Mouse (Mus musculus) neural tube, embryonic 10.5 days (tissue): ENCODE results near the gene A930009A15Rik.

ENCODE experiments used
- DNase-seq: peaks from one replicate; pipeline ENCODE4 v3.0.0-alpha.2; 2017; ENCODE audit warnings: low spot score; ENCODE audit errors: extremely low spot score

Gene A930009A15Rik

GRCm38 (mm10) chr10:115579494-115579893, 9.7 kb downstream of the A930009A15Rik start:
- DNase-seq = peak; percentile 44

GRCm38 (mm10) chr10:115581971-115582370, 12.2 kb downstream of the A930009A15Rik start:
- DNase-seq = no peak

- no peak for DNase-seq
These were observed 13.3 kb downstream of the A930009A15Rik start for GRCm38 (mm10) chr10:115583071-115583470.

- DNase-seq = no peak
These were observed 14.9 kb downstream of the A930009A15Rik start for GRCm38 (mm10) chr10:115584656-115585055.

GRCm38 (mm10) chr10:115585491-115586245, 15.9 kb downstream of the A930009A15Rik start:
- DNase-seq = peak; percentile 22

GRCm38 (mm10) chr10:115586246-115587231, 16.8 kb downstream of the A930009A15Rik start:
- peak; percentile 47 for DNase-seq

GRCm38 (mm10) chr10:115587301-115587969, 17.6 kb downstream of the A930009A15Rik start, which contains the start of gene Lgr5:
TSS of gene Lgr5 (minus strand) at chr10:115587780.
- peak; percentile 78 for DNase-seq

GRCm38 (mm10) chr10:115587979-115588378, 18.2 kb downstream of the A930009A15Rik start:
- DNase-seq = no peak

GRCm38 (mm10) chr10:115593221-115593620, 23.4 kb downstream of the A930009A15Rik start:
- DNase-seq = no peak

- no peak for DNase-seq
These were observed 23.9 kb downstream of the A930009A15Rik start for GRCm38 (mm10) chr10:115593651-115594050.

GRCm38 (mm10) chr10:115595748-115596147, 26.0 kb downstream of the A930009A15Rik start:
- no peak for DNase-seq

- peak; percentile 17 for DNase-seq
These were observed 47.9 kb downstream of the A930009A15Rik start for GRCm38 (mm10) chr10:115617456-115618287.

GRCm38 (mm10) chr10:115618288-115618856, 48.6 kb downstream of the A930009A15Rik start:
- DNase-seq = peak; percentile 18

- DNase-seq = no peak
These were observed 53.7 kb downstream of the A930009A15Rik start for GRCm38 (mm10) chr10:115623481-115623880.

- DNase-seq = no peak
These were observed 54.3 kb downstream of the A930009A15Rik start for GRCm38 (mm10) chr10:115623956-115624671.

- no peak for DNase-seq
These were observed 55.2 kb downstream of the A930009A15Rik start for GRCm38 (mm10) chr10:115624957-115625356.

- DNase-seq = no peak
These were observed 56.9 kb downstream of the A930009A15Rik start for GRCm38 (mm10) chr10:115626678-115627077.
